Mouse (Mus musculus) T-cell, adult 66 days (primary cell): ENCODE data around the gene Osr1. TPM values are rescaled to one million over a fixed set of nuclear protein-coding genes. Genes with fewer than 3 reads are reported as not detected.

Experiments
- total RNA-seq, 2 experiments: library from RNA; stranded (reverse); gene quantifications; 3 replicates in 1 of 2; 4 replicates in 1 of 2; pipeline ENCODE4 v1.2.4; 2023

Gene Osr1
- under 1 TPM in 1 of 2 experiments, not detected in 1; 0.39 TPM for total RNA-seq

DNA sequence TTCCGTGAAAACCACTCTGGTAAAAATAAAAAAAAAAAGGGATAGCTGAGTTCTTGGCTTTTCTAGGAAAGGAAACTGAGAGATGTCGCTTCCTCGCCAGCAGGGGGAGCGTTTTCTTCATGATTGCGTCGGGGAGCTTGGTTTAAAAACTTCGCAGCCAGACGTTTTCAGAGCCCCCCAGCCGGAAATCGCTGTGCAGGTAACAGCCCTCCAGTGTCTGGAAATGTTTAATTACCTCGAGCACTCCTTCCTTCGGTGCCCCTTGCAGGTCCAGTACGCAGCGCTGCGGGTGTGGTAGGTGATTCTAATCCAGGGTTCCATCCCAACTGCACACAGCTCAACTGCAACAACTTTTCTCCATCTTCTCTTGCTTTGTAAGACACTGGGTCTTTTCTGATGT lies at the start of gene Osr1:
Osr1 (plus strand) TSS at position 146 of the 400 bp plus-strand sequence.

